8 mouse cellular contexts compared by ENCODE assay signal in the genomic region with DNA sequence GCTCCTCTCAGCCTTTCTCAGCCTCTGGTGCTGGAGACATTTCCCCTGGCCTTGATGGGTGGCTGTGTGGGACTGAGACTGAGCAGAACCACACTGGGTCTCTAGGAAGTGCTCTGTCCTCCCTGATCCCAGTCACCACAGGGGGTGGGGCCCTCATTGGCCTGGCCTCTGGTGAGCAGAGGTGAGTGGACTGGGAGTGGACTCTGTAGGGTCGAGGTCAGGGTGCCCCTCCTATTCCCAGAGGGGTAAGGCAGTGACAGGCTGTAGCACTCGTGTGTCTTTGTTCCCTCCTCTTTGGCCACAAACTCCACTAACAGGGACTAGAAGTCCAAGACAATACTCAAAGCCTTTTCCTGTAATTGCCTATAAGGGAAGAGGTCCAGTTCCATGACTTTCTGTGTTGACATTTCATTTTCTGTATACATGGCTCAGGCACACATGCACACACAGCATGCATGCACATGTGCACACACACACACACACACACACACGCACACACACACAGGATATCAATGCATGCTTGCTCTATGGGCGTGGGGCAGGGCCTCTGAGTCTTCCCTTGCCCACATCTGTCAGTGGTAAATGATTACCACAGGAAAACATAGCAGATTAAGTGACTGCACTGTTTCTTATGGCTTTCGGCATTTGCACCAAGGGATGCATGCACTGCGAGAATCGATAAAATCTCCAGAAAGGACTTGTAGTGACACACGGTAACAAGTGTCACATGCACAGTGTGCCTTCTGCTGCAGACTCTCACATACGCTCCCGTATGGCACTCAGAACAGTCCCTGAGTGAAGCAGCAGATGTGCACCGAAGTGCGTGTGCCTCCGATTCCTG.
DNase-seq lines count a peak whose midpoint lies in the region; ATAC-seq and TF ChIP-seq lines count a peak whose summit lies in the region.

No protein-coding gene starts in this region.

- peak overlapping the region; percentile 80 for H3K27ac ChIP-seq in forebrain, embryonic 15.5 days (replicated peaks)
- H3K27ac ChIP-seq in intestine, embryonic 14.5 days (ENCODE audit: low read depth) = peak overlapping the region; percentile 75
- peak overlapping the region; percentile 45; the same call in 1 of the 2 replicates for H3K27ac ChIP-seq in liver, postnatal 0 days (ENCODE audit: low read depth)

- TF ChIP-seq CTCF in liver, postnatal 0 days (IDR thresholded peaks at IDR 0.05; ENCODE audit: low read depth) = no peak

- no peak overlapping the region for H3K4me2 ChIP-seq in forebrain, embryonic 15.5 days (replicated peaks)
- H3K4me2 ChIP-seq in intestine, embryonic 14.5 days (ENCODE audit: low read length) = no peak overlapping the region
- H3K4me2 ChIP-seq in liver, postnatal 0 days (ENCODE audit: low read depth, low read length) = no peak overlapping the region

- no peak for TF ChIP-seq EP300 in liver, postnatal 0 days (IDR thresholded peaks at IDR 0.05; ENCODE audit: low read depth)

- WGBS in forebrain, embryonic 15.5 days = 49% methylated on average over 13 of the region's 13 CpGs
- 62% methylated on average over 13 of the region's 13 CpGs for WGBS in intestine, embryonic 14.5 days
- 46% methylated on average over 13 of the region's 13 CpGs for WGBS in liver, postnatal 0 days (ENCODE audit: insufficient replicate concordance)

- no peaks in the 10 kb centered on the region for H3K27me3 ChIP-seq in forebrain, embryonic 15.5 days
- no peaks in the 10 kb centered on the region for H3K27me3 ChIP-seq in intestine, embryonic 14.5 days (replicated peaks; ENCODE audit: control insufficient read depth, insufficient read depth, low read length)
- no peaks in the 10 kb centered on the region for H3K27me3 ChIP-seq in liver, postnatal 0 days (ENCODE audit: insufficient read depth, low read length)

- no peak overlapping the region for H3K9ac ChIP-seq in forebrain, embryonic 15.5 days (replicated peaks)
- no peak overlapping the region for H3K9ac ChIP-seq in intestine, embryonic 14.5 days (ENCODE audit: low read length)
- no peak overlapping the region for H3K9ac ChIP-seq in liver, postnatal 0 days (replicated peaks)

- peak; percentile 35 for DNase-seq in adrenal gland, adult 2 months
- no peak for DNase-seq in adrenal gland, postnatal 4 days (ENCODE audit: low spot score in 2 of 2)
- no peak for DNase-seq in intestine, embryonic 14.5 days (ENCODE audit: low spot score)
- DNase-seq in liver, postnatal 0 days = no peak
- DNase-seq in cerebellum, postnatal 36 days = no peak
- no peak for DNase-seq in cerebellum, postnatal 25 days
- no peak for DNase-seq in layer of hippocampus, adult 9-10 months (ENCODE audit: low spot score)

- peaks cover 9% of the 10 kb centered on the region; the same call in 1 of the 2 replicates for H3K36me3 ChIP-seq in forebrain, embryonic 15.5 days
- 0 out of 2 replicates have a peak, but pooled peaks cover 4% of the 10 kb centered on the region for H3K36me3 ChIP-seq in intestine, embryonic 14.5 days (ENCODE audit: control insufficient read depth, insufficient read depth, low read length)
- no peaks in the 10 kb centered on the region for H3K36me3 ChIP-seq in liver, postnatal 0 days (replicated peaks; ENCODE audit: insufficient read depth, low read length)

- H3K4me3 ChIP-seq in forebrain, embryonic 15.5 days = no peak overlapping the region
- no peak overlapping the region for H3K4me3 ChIP-seq in intestine, embryonic 14.5 days (ENCODE audit: low read depth, low read length)
- no peak overlapping the region for H3K4me3 ChIP-seq in liver, postnatal 0 days (ENCODE audit: low read depth, low read length)

- H3K9me3 ChIP-seq in forebrain, embryonic 15.5 days = no peaks in the 10 kb centered on the region
- peaks cover 5% of the 10 kb centered on the region; the same call in 1 of the 2 replicates for H3K9me3 ChIP-seq in intestine, embryonic 14.5 days (ENCODE audit: control insufficient read depth, low read length)
- no peaks in the 10 kb centered on the region for H3K9me3 ChIP-seq in liver, postnatal 0 days (ENCODE audit: low read length)

- H3K4me1 ChIP-seq in forebrain, embryonic 15.5 days = peaks cover 34% of the 10 kb centered on the region
- H3K4me1 ChIP-seq in intestine, embryonic 14.5 days (replicated peaks; ENCODE audit: control insufficient read depth, insufficient read depth, low read length) = peaks cover 23% of the 10 kb centered on the region
- H3K4me1 ChIP-seq in liver, postnatal 0 days (ENCODE audit: insufficient read depth) = 0 out of 2 replicates have a peak, but pooled peaks cover 6% of the 10 kb centered on the region

- peak; percentile 49 for ATAC-seq in forebrain, embryonic 15.5 days (replicated peaks)
- ATAC-seq in intestine, embryonic 14.5 days (replicated peaks; ENCODE audit: low FRiP score, low TSS enrichment, low read depth) = no peak
- no peak for ATAC-seq in liver, postnatal 0 days
